Mouse (Mus musculus): Measurements from ENCODE around the gene Coq8b.

Coq8b gene
- long read RNA-seq, experiment 1, transcript Coq8b-201 (15 exons, 2,181 nt), result major isoform, 21 of 23 reads
- long read RNA-seq, experiment 1, partial matches to known transcripts, result 1 of 23 reads
- long read RNA-seq, experiment 1, other reads (novel, unspliced or antisense), result 1 of 23 reads
- long read RNA-seq, experiment 2, transcript Coq8b-201 (15 exons, 2,181 nt), result major isoform, 25 of 30 reads
- long read RNA-seq, experiment 2, partial matches to known transcripts, result 0 of 30 reads
- long read RNA-seq, experiment 2, other reads (novel, unspliced or antisense), result 4 of 30 reads

- intact Hi-C loops (cut with DNase I), result no loop called here
These were observed at the start of gene Coq8b for GRCm38 (mm10) chr7:27232781-27233281. TSS of gene Coq8b (plus strand) at chr7:27233023.

DNA sequence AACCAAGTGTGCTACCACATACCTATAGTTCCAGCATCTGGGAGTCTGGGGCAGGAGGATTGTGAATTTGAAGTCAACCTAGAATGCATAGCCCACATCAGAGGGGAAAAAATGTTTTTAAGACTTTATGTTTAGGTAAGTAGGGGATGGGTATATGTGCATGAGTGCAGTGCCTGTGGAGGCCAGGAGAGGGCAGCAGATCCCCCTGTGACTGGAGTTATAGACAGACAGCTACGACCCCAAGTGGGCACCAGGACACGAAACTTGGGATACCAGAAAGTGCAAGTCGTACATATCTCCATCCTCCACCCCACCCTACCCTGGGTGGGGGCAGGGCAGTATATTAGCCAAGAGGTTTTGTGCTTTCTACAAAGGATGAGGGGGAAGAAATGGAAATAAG lies 47.9 kb upstream of the Coq8b start:
- intact Hi-C loops (cut with DNase I), result no loop called here

DNA sequence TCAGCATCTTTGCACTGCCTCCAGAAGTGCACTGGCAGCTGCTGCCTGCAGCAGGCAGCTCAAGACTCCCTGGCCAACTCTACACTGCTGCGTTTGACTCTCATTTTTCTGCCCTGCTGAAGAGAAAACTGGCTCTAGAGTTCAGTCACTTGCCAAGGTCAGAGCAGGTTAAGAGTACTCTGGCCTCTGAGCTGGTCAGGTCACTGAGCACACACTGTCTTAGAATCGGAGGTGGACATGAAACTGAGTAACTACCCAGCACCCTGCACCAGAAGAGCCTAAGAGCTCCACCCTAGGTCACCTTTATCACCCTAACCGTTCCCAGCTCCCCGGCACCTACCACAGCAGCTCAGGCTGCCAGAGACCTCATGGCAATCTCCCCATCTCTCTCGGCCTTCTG lies 46.8 kb upstream of the Coq8b start:
- intact Hi-C loops (cut with DNase I), result no loop called here

- intact Hi-C loops (cut with DNase I), result no loop called here
These were observed 43.4 kb upstream of the Coq8b start for GRCm38 (mm10) chr7:27189271-27189931.

- intact Hi-C loops (cut with DNase I), result no loop called here
These were observed 40.4 kb upstream of the Coq8b start for GRCm38 (mm10) chr7:27192434-27192833.

GRCm38 (mm10) chr7:27193731-27194130 lies 39.1 kb upstream of the Coq8b start:
- intact Hi-C loops (cut with DNase I), result loop anchor here (2.0 kb wide), 1 partner anchor 15 kb away; the partner anchor contains the start of gene Rab4b

DNA sequence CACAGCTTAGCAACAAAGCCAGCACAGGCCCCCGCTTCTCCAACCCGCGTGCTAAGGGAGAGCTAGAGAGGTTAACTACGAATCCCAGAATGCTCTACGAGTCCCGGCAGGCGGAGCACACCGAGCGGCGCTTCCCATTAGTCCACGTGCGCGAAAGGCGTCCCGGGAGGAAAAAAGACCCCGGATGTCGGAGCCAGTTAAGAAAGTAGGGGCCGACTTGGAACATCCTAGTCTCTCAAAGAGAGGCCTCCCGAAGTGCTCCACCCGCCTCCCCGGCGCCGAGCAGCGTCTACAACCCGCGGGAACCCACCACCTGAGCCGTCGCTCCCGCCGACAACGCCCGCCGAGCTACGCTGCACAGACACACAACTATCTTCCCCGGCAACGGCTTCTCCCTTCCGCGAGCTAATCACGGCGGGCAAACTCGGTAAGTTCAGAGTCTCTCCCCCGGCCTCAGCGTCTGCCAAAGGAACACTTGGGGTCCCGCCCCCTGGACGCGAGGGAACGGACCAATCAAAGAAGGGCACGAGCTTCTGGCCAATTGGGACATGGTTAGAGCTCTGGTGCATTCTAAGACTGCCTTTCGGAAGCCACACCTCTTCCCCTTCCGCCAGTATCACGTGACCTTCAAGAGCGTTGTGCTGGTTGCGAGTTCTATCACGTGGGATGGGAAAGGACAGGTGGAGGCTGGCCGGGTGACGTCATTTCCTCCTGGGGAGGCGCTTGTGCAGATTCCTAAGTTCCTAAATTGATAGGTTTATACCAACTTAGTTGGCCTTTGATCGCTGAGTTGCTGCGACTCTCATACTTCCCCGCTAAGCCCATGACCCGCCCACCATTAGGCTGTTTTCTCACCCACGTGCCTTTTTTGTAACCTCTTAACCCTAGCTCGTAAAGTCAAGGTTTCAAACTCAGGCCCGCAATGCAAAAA lies 36.9 kb upstream of the Coq8b start, which contains the start of the genes BC024978 and Snrpa:
Gene BC024978, plus strand, starts transcription at position 101 of the 931 bp plus-strand sequence.
Gene Snrpa, minus strand, starts transcription at position 591 of the 931 bp plus-strand sequence.
- intact Hi-C loops (cut with DNase I), result loop anchor here (1.0 to 2.0 kb wide), 2 partner anchors 17 to 32 kb away; partner anchors contain the start of genes Itpkc and Rab4b

GRCm38 (mm10) chr7:27197136-27197535 lies 35.7 kb upstream of the Coq8b start:
- intact Hi-C loops (cut with DNase I), result no loop called here

GRCm38 (mm10) chr7:27197634-27198033 lies 35.2 kb upstream of the Coq8b start:
- intact Hi-C loops (cut with DNase I), result no loop called here

DNA sequence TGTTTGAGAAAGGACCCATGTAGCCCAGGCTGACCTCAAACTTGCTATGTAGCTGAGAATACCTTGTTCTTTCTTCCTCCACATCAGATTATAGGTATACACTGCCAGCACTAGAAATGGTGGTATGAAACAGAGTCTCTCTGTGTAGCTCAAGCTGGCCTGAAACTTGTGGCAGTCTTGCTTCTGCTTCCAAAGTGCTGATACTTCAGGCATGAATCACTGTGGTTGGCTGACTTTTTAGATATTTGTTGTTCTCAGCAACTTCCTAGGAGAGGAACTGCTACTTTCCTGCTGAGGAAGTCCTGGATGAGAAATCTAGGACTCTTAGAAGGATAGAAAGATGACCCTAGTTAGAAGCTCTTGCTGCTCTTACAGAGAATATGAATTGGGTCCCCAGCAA lies 34.5 kb upstream of the Coq8b start:
- intact Hi-C loops (cut with DNase I), result no loop called here

- intact Hi-C loops (cut with DNase I), result no loop called here
These were observed 34.0 kb upstream of the Coq8b start for GRCm38 (mm10) chr7:27198779-27199178.

GRCm38 (mm10) chr7:27203730-27204449 lies 28.9 kb upstream of the Coq8b start:
- intact Hi-C loops (cut with DNase I), result no loop called here

DNA sequence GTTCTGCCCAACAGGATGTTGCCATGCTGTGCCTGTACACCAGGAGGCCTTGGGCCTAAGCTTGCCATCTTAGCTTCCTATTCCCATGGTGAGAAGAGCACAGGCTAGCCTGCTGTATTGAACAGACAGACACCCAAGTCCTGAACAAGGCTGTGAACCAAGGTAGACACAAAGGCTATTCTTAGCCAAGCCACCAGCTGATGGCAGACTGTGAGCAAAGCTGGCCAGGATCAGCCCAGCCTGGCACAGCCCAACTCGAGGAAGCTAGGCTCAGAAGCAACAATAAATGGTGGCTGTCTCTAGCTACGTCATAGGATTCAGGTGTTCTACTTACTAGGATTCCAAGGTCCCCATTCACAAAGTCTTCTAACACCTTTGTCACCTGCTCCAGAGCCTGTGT lies 20.2 kb upstream of the Coq8b start:
- intact Hi-C loops (cut with DNase I), result no loop called here

DNA sequence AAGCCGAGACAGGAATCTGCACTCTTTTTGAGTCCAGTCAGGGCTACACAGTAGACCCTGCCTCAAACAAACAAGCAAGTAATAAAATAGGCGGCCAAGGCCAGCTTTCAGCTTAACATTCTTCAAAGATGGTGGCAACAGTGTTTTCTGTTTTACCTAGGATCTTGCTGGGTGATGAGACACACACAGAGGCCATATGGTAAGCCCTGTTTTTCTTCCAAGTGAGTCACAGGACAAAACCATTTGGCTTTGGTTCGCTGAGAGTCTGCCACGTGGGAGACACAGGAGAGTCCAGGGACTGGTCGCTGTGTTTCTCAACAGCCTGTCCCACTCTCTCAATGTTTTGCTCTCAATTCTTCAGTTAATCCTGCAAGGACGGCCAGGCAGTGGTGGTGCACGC lies 14.2 kb upstream of the Coq8b start:
- intact Hi-C loops (cut with DNase I), result no loop called here

DNA sequence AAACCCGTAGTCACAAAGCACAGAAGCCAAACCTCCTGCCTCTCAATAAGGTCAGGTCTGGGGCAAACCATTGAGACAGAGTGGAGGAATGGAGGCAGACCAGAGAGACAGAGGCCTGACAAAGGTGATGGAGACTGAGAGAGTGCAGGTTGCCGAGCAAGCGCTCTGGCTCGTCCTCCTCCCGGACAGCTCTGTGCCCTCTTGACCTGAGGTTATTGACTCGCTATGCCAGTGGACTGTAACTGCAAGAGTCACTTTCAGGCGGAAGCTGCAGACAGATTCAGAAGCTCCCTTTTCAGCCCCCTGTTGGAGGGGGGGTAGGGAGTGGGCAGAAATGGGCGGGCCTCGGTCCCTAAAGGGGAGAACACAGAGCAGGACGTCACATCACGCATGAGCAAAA lies 12.9 kb upstream of the Coq8b start:
- intact Hi-C loops (cut with DNase I), result no loop called here

GRCm38 (mm10) chr7:27221939-27222338 lies 10.9 kb upstream of the Coq8b start:
- intact Hi-C loops (cut with DNase I), result no loop called here

- intact Hi-C loops (cut with DNase I), result no loop called here
These were observed 10.3 kb upstream of the Coq8b start for GRCm38 (mm10) chr7:27222538-27222937.

- intact Hi-C loops (cut with DNase I), result loop anchor here (5.0 kb wide), 1 partner anchor 58 kb away; the partner anchor contains the start of gene Egln2
These were observed 7.8 kb upstream of the Coq8b start for GRCm38 (mm10) chr7:27224877-27225575.

GRCm38 (mm10) chr7:27227276-27227675 lies 5.5 kb upstream of the Coq8b start:
- intact Hi-C loops (cut with DNase I), result loop anchor here (5.0 kb wide), 1 partner anchor 60 kb away; the partner anchor contains the start of gene Egln2

DNA sequence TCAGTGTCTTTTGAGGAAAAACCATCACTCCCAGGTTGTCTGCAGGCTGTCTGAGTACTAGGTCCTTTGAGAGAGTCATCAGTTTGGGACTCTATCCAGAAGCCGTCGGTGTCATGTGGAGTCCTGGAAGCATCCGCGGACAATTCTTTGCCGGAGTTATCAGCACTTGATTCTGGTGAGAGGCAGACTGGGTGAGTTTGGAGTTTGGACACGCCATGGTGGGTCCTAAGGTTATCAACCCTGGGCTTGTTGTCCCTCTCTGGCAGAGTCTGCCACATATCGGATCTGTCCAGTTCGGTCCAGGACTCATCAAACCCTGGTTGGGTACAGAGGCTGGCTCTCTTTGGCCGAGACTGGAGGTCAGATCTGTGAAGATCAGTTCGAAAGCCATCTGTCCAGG lies 5.1 kb upstream of the Coq8b start:
- intact Hi-C loops (cut with DNase I), result loop anchor here (1.0 to 5.0 kb wide), 2 partner anchors 31 to 60 kb away; partner anchors contain the start of genes Egln2 and Snrpa
